Mouse (Mus musculus) heart, adult 9 months (tissue): ENCODE measurements around the gene Padi4.

Source experiments
- DNase-seq, 2 experiments: peaks; one replicate each; pipeline ENCODE4 v3.0.0; 2022; ENCODE audit warnings: low spot score in 2 of 2

Padi4 gene

DNA sequence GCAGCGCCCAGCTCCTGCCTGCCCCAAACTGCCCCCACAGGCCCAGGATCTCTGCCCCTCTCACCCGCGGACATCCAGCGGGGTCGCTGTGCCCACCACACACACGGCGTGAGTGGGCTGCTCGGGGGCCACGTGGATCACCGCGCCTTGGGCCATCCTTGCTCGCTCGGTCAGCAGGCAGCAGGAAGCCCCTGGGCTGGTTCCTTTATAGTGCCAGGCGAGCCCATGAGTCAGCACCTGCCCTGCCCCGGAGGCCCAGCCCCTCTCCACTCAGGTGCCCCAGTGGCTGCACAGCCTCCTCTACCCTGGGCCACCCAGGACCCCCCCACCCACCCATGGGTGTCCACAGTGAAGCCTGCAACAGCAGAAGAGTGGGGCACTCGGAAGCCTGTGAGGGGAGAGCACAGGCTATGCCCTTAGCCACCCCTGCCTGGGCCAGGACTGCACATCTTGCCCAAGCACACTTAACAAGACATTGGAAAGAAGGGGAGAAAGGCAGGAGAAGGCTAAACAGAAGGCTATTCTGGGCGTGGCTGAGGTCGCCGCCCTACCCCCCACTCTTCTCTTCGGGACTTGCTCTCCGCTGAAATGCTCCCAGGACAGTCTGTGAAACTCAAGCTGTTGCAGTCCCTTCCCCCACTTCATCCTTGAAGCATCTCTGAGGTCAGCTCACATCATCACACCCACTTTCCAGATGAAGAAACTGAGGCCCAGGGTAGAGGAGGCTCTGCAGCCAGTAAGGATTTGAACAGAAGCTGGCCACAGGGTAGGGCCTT, at the start of gene Padi4:
Gene Padi4 (minus strand): TSS at position 212 of the 776 bp plus-strand sequence.
- no peak for DNase-seq

- no peak for DNase-seq
Observed at GRCm38 (mm10) chr4:140821988-140822387, 48.0 kb upstream of the Padi4 start.

DNA sequence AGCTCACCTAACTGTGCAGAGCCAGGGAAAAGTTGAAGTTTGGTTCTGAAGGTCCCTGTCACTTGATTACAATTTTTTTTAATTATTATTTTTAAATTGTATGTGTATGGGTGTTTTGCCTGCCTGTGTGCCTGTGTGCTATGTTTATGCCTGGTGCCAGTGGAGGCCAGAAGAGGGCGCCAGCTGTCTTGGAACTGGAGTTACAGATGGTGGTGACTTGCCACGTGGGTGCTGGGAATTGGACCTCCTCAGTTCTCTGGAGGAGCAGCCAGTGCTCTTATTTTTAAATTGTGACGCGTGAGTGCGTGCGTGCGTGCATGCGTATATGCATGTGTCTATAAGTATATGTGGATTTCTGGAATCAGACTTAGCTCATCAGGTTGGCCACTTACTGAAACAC, 43.4 kb upstream of the Padi4 start:
- no peak for DNase-seq

- DNase-seq = no peak
Observed at GRCm38 (mm10) chr4:140815996-140816917, 42.2 kb upstream of the Padi4 start.

DNA sequence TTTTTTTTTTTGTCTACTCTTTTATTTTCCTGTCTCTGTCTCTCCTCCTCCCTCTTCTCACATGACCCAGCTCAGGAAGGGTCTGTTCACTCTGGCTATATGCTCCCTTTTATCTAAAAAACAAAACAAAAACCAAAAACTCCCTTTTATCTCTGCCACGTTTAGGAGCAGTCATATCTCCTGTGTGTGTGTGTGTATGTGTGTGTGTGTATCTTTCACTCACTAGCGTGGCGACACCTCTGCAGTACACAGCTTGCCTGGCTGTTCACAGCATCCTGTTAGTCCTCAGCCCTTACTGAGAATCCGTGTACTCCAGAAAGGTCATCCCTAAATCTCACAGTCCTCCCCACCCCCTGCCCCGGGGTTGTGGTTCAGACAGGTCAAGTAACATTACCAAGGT, 41.5 kb upstream of the Padi4 start:
- no peak for DNase-seq

DNA sequence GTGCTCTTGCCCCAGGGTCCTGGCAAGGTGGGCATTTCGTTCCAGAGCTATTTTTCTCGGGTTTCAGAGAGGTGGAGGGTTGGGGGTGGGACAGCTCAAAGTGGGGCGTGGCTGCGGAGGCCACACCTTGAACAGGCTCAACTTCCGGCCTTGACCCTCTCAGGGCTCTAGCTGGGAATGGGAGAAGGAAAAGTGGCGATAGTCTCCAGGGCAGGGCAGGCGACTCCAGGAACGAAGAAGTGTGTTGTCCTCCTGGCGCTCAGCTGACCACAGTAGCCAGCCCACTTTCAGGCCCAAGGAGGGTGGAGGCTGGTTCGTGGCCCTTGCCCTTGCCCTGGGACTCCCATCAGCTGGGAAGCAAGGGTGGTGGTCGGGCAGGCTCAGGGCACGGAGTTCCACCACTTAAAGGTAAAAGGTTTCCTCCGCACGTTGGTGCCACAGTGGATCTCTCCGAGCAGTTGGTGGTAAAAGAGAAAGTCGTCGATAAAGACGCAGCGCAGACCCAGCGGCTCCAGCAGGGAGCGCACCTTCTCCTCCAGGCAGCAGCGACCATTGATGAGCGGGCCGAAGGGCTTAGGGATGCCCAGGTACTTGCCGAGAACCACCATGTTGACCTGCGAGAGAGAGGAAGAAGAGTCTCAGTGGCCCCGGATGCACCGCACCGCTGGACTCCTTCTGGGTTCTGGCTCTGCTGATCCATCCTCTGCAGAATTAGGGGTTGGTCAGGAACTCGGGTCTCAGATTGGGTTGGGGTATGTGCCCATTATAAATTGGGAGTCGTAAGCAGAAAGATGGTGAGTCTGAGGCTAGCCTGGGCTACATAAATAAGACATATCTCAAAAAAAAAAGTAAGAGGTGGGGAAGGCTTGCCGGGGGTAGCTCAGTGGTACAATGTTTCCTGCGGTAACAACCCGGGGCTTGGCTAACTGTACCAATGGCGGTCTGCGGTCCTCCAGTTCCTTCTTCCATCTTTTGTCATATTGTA, 40.5 kb upstream of the Padi4 start:
- no peak for DNase-seq

GRCm38 (mm10) chr4:140813358-140814185, 39.5 kb upstream of the Padi4 start:
- no peak for DNase-seq

DNA sequence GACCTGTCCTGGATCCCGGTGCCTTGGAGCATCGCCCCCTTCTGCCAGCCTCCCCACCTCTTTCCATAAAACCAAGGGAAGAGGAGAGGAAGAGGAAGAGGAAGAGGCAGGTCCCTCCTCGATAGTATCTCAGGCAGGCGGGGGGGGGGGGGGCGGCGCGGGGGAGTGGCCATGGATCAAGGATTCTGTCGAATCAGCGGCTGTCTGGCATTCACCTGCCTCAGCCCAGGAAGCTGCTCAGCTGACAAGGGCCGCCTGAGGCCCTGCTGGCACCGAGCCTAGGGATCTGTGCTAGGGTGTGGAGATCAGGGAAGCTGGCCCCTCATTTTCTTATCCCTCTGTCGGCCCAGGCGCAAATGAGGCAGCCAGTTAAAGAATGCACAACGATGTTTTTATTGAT, 38.6 kb upstream of the Padi4 start:
- no peak for DNase-seq

- DNase-seq = no peak
Observed at GRCm38 (mm10) chr4:140812191-140812590, 38.2 kb upstream of the Padi4 start.

GRCm38 (mm10) chr4:140810458-140811260, 36.6 kb upstream of the Padi4 start, which contains the start of gene Padi3:
Gene Padi3 (minus strand): TSS chr4:140810648.
- no peak for DNase-seq

GRCm38 (mm10) chr4:140809118-140809517, 35.1 kb upstream of the Padi4 start:
- DNase-seq = no peak

- no peak for DNase-seq
Observed at GRCm38 (mm10) chr4:140804601-140805000, 30.6 kb upstream of the Padi4 start.

DNA sequence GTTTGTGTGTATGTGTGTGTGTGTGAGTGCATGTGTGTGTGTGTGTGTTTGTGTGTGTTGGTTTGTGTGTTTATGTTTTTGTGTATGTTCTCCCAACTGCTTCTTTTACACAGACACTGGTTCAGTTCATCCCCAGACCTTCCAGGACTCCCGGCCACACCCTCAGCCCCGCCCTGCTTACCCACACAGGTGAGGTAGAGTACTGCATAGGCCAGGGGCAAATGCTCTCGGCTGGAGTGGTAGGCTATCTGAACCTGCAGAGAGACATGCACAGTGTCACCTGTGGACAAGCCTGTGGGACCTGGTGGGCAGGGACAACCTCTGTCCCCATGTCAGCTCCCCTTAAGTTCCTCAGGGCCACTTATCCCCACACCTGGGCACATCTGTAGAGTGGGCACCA, 27.3 kb upstream of the Padi4 start:
- no peak for DNase-seq

DNA sequence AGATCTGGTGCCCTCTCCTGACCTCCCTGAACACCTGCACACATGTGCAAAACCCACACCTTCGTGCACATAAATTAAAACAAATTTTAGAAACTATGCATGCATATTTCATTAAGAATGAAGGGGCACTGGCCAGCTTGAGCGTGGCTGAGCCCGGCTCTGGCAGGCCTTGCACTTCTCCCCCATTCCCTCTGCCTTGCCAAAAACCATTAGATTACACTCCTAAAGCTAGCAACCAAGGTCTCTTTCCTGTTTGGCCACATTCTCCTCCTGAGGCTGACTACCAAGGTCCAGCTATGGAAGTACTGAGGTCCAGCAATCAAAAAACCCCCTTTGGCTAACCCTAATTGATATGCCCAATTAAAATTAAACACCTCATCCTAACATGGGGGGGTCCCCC, 22.8 kb upstream of the Padi4 start:
- no peak for DNase-seq

GRCm38 (mm10) chr4:140794678-140795077, 20.6 kb upstream of the Padi4 start:
- DNase-seq = no peak

- no peak for DNase-seq
Observed at GRCm38 (mm10) chr4:140793795-140794194, 19.8 kb upstream of the Padi4 start.

DNA sequence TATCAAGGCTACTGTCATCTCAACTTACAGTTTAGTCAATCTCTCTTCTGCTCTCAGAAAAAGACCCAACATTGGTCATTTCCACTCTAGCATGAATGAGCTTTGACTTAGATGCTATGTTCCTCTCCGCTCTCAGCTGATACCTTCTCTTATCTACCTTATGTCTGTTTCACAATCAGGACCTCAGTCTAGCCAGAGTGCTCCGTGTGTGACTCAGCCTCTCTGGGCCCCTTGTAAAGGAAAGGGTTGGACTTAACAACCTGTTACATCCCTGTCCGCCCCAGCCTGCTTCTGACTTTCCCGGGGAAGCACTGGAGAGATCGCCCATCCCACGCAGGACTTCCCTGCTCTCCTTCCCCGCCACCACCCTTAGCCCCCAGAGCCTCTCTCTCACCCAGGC, 18.5 kb upstream of the Padi4 start:
- no peak for DNase-seq

GRCm38 (mm10) chr4:140791071-140791470, 17.0 kb upstream of the Padi4 start:
- no peak for DNase-seq

DNA sequence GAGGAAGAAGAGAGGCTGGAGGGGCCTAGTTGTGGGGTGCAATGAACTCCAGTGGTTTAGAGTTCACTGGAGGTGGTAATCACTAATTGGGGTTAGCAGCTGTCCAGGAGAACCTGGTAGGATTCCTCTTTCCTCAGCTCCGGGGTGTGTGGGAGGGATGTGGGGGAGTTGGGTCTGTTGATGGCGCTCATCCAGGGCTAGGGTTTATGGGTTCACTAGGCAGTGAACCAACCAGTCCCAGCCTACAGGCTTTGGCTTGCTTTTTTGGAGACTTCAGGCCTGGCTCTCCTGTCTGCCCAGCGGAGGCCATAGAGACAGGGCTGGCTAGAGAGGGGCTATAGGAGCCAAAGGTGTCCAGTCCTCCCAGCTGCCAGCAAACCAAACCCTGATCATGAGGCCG, 15.9 kb upstream of the Padi4 start:
- no peak for DNase-seq

DNA sequence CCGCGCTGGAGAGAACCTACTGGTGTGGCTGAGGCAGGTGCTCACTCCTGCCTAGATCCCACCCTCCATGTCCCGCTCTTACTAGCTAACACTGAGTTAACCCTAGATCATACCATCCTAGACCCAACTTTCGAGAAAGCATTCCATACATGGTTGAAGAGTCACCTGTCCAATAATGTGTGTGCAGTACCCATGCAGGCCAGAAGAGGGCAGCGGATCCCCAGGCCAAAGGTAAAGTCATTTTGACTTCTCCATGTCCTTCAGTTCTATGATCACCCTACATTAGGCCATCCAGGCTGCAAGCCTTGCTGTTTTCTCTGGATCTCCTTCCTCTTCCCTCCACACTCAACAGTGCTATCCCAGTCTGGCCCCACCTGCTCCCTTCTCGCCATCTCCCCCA, 14.9 kb upstream of the Padi4 start:
- peak in 1 of 2 experiments; percentile 49 for DNase-seq
